Mouse (Mus musculus) frontal cortex, postnatal 10 days (tissue): ENCODE measurements around the gene Ednrb.

Experiments used
- DNase-seq, 2 experiments: peaks; one replicate each; pipeline ENCODE4 v3.0.0; 2022; ENCODE audit warnings: low spot score in 2 of 2, mixed read lengths in 1 of 2

Ednrb gene

DNA sequence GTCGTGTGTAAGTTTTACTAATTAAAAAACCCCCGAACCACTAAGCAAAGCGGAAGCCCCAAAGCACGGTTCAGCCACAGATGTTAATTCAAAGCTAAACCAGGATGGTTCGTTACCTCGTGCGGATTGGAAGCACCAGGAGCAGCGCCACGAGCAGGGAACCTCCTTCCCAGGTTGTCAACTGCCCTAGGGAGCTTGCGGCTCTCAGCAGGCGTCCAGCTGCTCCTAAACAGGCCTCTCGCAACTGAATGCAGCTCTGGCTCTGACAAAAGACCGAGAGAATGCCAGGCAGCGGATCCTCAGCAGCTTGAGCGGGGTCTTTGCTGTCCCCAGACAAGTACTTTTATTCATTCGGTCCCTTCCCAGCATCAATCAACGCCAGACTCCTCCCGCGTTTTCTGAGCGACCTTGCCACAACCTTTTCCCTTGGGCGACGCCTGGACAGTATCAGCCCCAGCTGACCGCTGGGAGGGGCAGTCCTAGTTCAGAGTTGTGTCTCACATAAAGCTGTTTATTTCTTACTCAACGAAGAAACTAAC, at the start of gene Ednrb:
TSS of gene Ednrb (minus strand) at position 392 of the 539 bp plus-strand sequence.
- DNase-seq = peak in 1 of 2 experiments; percentile 18

GRCm38 (mm10) chr14:103892411-103892938, 48.3 kb upstream of the Ednrb start:
- no peak for DNase-seq

GRCm38 (mm10) chr14:103890761-103891160, 46.6 kb upstream of the Ednrb start:
- DNase-seq = no peak

DNA sequence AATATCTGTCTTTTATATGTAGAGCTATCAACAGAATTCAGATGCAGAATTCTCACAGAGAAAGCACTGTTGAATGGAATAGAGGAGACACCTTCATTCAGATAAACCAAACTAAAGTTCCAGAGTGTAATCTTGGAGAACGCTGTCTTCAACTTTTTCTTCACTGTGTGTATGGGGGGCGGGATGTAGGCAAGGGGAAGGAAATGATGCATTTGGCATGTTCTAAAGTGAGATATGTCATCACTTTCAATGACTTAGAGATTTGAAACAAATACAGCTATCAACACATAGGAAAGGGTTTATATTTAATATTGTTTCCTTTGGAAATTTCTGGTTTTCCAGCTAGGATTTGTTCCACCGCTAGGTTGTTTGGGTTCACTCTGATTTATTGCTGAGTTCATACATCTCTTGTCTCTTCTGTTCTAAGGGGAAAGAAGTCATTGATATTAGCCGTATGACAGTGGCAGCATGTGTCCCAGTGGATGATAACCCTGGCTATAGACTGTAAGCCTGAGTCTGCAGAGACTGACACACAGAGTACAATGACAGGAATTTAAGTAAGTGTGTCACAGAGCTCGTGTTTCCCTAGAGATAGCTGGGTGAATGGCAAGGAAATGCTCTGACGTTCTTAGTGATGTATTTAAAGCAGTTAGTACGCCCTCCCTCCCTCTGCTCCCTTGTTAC, 40.8 kb upstream of the Ednrb start:
- no peak for DNase-seq

GRCm38 (mm10) chr14:103882943-103883342, 38.7 kb upstream of the Ednrb start:
- DNase-seq = no peak

DNA sequence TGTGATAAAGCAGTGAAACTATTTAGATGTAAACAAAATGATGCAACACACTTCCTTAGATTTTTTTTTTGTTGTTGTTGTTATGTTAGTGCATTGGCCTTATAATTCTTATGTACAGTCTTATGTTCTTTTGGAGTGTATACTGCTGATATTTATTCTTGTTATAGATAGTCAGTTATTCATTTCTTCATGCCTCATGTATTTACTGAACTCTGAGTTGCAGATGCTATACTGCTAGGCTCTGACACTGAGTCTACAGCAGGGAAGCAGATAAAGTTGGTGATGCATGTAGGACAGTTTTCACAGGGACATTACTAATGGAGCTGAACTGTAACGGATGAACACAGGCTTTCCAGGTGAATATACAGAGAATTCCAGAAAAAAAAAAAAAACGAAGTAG, 32.9 kb upstream of the Ednrb start:
- DNase-seq = no peak

DNA sequence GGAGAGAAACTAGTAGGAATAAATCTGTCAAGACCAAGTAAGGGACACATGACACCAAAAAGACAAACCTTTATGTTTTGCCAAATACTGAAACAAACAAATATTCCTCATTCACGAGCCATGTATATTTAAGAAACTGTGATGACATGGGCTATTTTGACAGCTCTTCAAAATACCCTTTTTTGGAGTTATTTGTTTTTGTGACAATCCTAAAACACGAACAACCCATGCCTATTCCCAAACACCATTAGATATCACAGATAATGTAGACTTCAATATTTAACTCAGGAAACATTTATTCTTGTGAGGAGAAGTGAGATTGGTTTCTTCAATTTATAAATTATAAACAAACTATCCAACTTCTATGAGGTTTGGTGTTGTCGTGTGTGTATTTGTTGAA, 32.4 kb upstream of the Ednrb start:
- no peak for DNase-seq

GRCm38 (mm10) chr14:103866636-103867035, 22.4 kb upstream of the Ednrb start:
- DNase-seq = no peak

DNA sequence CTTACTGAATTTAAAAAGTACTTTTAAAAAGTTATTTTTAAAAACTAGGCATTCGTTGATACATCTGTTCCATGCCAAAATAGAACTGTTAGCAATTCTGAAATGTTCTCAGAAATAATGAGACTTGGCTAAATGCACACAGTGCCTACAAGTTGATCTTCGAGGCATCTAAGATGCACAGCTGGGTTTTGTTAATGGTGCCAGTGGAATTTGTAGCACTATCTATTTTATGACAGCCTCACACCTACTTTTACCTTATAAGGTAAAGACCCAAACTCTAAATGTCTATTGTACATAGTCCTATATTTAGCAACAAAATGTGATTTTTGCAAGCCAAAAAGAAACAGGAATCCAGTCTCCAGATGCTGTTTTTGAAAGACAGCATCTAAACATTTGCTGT, 21.0 kb upstream of the Ednrb start:
- DNase-seq = no peak

DNA sequence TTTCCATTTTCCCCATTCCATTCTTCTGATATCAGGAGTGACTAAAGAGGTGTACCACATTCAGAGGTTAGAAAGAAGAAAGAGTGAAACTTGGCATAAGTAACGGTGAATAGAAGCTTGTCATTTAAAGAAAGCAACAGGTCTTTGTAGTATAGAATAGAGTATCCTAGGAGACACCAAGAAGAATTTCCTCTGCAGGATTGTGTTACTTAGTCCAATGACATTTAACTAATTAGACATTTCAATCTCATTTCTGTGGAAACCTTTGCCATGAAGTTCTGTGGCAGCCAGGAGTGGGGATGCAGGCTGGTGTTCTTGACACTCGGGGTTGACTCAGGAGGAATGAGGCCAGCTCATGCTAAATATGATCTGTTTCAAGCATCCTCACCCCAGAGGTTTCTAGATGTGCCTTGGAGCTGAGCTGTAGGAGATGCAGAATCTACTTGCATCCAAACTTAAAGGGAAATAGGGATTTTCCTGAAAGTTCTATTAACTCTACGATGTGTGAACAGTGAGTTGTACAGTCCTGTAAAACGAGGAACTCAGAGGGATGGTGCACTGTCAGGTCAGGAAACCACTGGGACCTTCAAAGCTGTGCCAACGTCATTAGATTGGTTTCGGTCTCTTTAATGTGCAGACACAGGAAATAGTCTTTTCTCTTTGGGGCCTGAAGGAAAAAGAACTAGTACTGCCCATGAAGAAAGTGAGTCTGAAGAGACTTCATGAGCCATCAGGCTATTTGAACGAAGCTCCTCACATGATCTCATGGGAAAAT, 6.1 kb upstream of the Ednrb start:
- DNase-seq = no peak

GRCm38 (mm10) chr14:103845716-103846115, 1.5 kb upstream of the Ednrb start:
- no peak for DNase-seq

DNA sequence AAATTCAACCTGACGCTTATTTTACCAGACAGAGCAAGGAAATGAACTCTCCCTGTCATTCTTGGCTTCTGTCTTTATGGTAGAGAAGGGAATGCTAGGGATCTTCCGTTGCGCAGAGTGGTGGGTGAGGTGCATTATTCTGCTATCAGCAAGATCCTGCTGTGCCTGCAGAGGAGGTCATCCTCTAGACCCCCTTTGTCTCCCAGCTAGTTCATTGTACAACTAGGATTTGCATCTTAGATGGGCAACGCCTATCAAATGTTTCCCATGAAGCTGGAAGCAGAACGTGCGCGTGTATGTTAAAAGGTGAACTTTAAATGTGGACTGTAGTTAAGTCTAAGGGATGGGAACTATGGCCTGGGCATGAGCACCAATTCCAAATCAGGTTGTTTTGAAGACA, 742 bp upstream of the Ednrb start:
- DNase-seq = no peak

DNA sequence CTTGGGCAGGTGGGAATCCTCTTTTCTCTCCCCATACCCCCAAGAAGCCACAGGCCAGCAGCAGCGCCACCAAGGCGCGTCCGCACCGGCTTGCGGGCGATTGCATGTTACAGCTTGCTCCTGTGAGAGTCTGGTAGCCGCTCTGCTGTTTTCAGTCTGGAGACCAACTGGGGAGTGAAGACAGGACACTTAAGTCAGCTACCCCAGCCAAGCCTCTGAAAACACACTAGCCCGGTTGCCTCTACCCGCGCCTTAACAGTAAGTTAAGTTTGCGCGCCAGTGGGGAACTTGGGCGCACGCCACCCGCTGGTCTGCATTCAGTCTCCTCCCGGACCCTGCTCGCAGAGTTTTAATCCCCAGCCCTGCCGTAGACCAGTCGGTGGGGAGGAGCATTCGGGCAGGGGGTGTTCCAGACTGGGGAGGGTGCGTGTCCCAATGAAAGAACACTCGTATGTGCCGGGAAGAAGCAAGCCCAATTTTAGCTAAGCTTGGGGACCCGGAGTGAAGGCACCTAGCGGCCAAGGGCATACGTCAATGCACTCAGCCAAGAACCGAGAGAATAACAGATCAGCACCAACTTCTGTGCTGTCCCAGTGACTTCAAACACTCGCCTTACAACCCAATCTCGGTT, 716 bp downstream of the Ednrb start:
- peak; percentile 18 to 56 for DNase-seq

GRCm38 (mm10) chr14:103842896-103843295, 1.3 kb downstream of the Ednrb start:
- no peak for DNase-seq

DNA sequence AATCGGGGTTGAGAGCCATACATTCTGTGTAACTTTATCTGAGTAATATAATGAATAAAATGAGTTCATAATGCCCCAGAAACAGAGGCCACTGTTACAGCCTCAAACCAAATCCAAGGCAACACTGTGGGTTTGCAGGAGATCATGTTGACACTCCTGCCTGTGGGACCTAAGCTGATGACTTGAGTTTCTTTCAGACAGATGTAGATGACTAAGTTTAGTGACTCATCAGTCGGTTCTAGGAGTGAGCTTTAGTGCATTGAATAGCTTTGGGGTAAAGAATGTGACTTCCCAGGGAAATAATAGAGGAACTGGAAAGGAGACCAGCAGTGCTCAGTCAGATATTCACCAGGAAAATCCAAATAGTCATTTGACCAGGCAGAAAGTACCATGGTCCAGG, 3.8 kb downstream of the Ednrb start:
- no peak for DNase-seq

- no peak for DNase-seq
These were observed 5.3 kb downstream of the Ednrb start for GRCm38 (mm10) chr14:103838887-103839286.

DNA sequence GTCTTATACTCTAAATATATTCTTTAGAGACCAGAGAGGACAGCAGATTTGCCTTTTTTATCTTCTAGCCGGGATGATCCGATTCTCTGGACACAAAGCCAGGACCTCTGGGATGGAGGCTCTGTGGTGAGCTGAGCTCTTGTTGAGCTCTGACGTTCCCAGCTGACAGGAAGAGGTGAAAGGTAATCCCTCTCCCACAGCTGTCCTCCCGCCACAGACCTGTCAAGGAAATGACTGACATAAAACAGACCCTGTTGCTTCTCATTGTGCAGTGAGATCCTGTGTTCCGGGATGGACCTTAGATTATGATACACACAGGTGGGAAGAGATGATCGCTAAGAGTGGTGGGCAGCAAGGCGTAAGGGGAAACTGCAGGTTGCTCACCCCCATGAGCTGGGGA, 9.6 kb downstream of the Ednrb start:
- DNase-seq = no peak

- no peak for DNase-seq
These were observed 10.1 kb downstream of the Ednrb start for GRCm38 (mm10) chr14:103834147-103834546.

DNA sequence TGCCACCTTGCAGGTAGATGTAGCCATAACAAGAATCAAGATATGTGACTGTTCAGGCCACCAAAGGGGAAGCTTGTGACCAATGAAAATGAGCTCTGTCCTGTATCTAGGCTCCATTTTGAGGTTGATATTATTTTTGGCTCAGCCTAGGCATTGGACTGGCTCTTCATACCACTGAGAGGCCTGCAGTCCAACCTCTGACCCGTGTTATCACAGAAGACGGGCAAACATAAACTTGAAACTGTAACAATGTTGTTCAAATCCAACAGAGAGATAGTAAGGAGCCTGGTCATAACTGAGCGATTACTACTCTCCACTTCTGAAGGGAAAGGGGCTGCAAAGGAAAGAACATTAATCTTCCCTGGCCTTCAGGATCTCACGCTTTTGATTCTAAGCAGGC, 11.7 kb downstream of the Ednrb start:
- DNase-seq = no peak

DNA sequence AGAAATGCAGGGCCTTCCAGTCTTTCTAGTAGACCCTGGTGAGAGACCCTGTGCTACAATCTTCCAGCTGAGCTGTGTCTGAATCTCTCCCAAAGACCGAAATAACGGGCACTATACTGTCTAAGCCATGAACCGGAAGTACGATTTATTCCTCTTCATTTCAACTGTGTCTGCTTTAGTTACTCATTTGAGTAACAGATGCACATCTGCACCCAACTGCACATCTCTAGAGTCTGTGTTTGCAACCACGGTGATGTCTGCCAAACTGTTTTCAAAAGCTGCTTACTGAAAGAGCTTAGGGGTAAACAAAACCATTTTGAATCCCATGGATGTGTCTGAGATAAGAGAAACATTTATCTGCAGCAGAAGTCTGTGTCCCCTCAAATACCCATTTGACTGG, 13.2 kb downstream of the Ednrb start:
- no peak for DNase-seq

- no peak for DNase-seq
These were observed 17.9 kb downstream of the Ednrb start for GRCm38 (mm10) chr14:103826343-103826742.

DNA sequence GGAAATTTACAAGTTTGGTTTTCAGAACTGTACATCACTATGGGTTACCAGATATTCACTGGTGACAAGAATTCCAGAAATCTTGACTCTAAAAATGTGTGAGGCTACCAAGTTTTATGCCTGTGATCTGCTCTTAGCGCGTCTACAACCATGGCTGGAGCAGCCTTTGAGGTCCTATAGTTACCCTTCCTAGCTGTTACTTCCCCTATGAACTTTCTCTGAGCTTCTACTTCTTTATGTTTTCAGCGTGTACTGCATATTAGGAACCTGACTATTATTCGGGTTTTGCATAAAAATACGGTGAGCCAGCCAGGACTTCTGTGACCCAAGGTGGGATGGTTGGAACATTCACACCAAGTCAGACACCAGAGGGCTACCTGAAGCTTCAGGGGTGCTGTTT, 18.3 kb downstream of the Ednrb start:
- no peak for DNase-seq
